Mouse (Mus musculus) liver, embryonic 13.5 days (tissue): ENCODE measurements around the gene Smo. TPM values are rescaled to one million over a fixed set of nuclear protein-coding genes. Genes with fewer than 3 reads are reported as not detected.
"Not testable (repeated sequence)": the region's sequence is repeated elsewhere in the genome, so short reads cannot be mapped to it uniquely, and the experiment has no call there.

Experiments used
- ATAC-seq: fragments of 200-750 bp; cut with Nextera tagmentation; 2 replicates; pipeline ENCODE4 v1.8.0; 2017; ENCODE audit warnings: low read depth, mild to moderate bottlenecking, moderate number of reproducible peaks, moderate library complexity
- DNase-seq: peaks from one replicate; pipeline ENCODE4 v3.0.0; 2022
- H3K27ac ChIP-seq: fragments of 300-500 bp; sonication (generic); 2 replicates; pipeline ENCODE4 v1.5.1; 2015; ENCODE audit warnings: moderate library complexity, mild to moderate bottlenecking, inconsistent platforms
- H3K27me3 ChIP-seq: fragments of 300-500 bp; sonication (generic); 2 replicates; pipeline ENCODE4 v1.6.1; 2015; ENCODE audit warnings: mild to moderate bottlenecking, inconsistent platforms
- H3K36me3 ChIP-seq: fragments of 300-500 bp; sonication (generic); 2 replicates; pipeline ENCODE4 v1.6.1; 2015; ENCODE audit warnings: mild to moderate bottlenecking, inconsistent platforms
- H3K4me1 ChIP-seq: fragments of 300-500 bp; sonication (generic); replicated peaks from 2 replicates; pipeline ENCODE4 v1.6.1; 2015; ENCODE audit warnings: inconsistent platforms
- H3K4me2 ChIP-seq: fragments of 300-500 bp; sonication (generic); 2 replicates; pipeline ENCODE4 v1.6.1; 2015; ENCODE audit warnings: inconsistent platforms, mild to moderate bottlenecking, moderate library complexity
- H3K4me3 ChIP-seq: fragments of 300-500 bp; sonication (generic); replicated peaks from 2 replicates; pipeline ENCODE4 v1.5.1; 2015; ENCODE audit warnings: mild to moderate bottlenecking, inconsistent platforms
- H3K9ac ChIP-seq: fragments of 300-500 bp; sonication (generic); 2 replicates; pipeline ENCODE4 v1.6.1; 2015; ENCODE audit warnings: mild to moderate bottlenecking, inconsistent platforms
- H3K9me3 ChIP-seq: fragments of 300-500 bp; sonication (generic); replicated peaks from 2 replicates; pipeline ENCODE4 v1.6.1; 2016; ENCODE audit warnings: inconsistent platforms
- WGBS: fragments of 180-500 bp; shearing (Covaris S2); methylation state at CpG from one replicate; pipeline ENCODE4 v1.1.7; 2015; ENCODE audit not compliant: insufficient replicate concordance; 5-methylcytosine and 5-hydroxymethylcytosine counted together
- polyA plus RNA-seq: library from polyadenylated mRNA; unstranded; fragments of >200 nt; fragmentation: Nextera tagmentation; extraction: Ambion mirVana; gene quantifications from 2 replicates; pipeline ENCODE4 v1.2.1, GENCODE M21; 2015

The Smo gene
- polyA plus RNA-seq, 1 experiment from 2014 or later: 3.4 TPM

- not testable (repeated sequence) for H3K4me1 ChIP-seq, H3K9me3 ChIP-seq, DNase-seq, H3K4me2 ChIP-seq, H3K27ac ChIP-seq, ATAC-seq, H3K9ac ChIP-seq, H3K27me3 ChIP-seq, H3K36me3 ChIP-seq, H3K4me3 ChIP-seq
- WGBS: 76% methylated on average over 2 of the region's 2 CpGs
Measured at GRCm38 (mm10) chr6:29760397-29760796, 25.1 kb downstream of the Smo start.

- Histone ChIP-seq H3K4me2 (no peak overlapping the region), H3K9ac (no peak overlapping the region), H3K9me3 (no peaks in the 10 kb centered on the region), H3K36me3 (peaks cover 8% of the 10 kb centered on the region; the same call in 1 of the 2 replicates), H3K4me3 (no peak overlapping the region), H3K27ac (no peak overlapping the region), H3K27me3 (no peaks in the 10 kb centered on the region), H3K4me1 (0 out of 2 replicates have a peak, but pooled peaks cover 4% of the 10 kb centered on the region)
- DNase-seq (no peak), ATAC-seq (no peak)
- WGBS: 72% methylated on average over 4 of the region's 4 CpGs
Measured at GRCm38 (mm10) chr6:29761282-29761681, 26.0 kb downstream of the Smo start.

- ATAC-seq: peak; percentile 43; the same call in 1 of the 2 replicates
- Histone ChIP-seq H3K27ac (no peak overlapping the region), H3K9me3 (no peaks in the 10 kb centered on the region), H3K4me3 (no peak overlapping the region), H3K27me3 (no peaks in the 10 kb centered on the region), H3K4me1 (peaks cover 7% of the 10 kb centered on the region), H3K4me2 (no peak overlapping the region), H3K9ac (no peak overlapping the region), H3K36me3 (peaks cover 2% of the 10 kb centered on the region; the same call in 1 of the 2 replicates)
- WGBS: 50% methylated on average over 4 of the region's 4 CpGs
- DNase-seq: peak; percentile 28
Measured at GRCm38 (mm10) chr6:29762524-29762923, 27.2 kb downstream of the Smo start.

- H3K4me1 ChIP-seq: peaks cover 29% of the 10 kb centered on the region
- WGBS: 74% methylated on average over 2 of the region's 2 CpGs
Measured at GRCm38 (mm10) chr6:29766874-29767273, 31.6 kb downstream of the Smo start.

GRCm38 (mm10) chr6:29767813-29768660, 32.7 kb downstream of the Smo start, which contains the start of gene Ahcyl2:
Gene Ahcyl2 (plus strand): TSS chr6:29768011.
- Histone ChIP-seq H3K4me1 (peaks cover 29% of the 10 kb centered on the region), H3K9ac (peak within 1 kb of the TSS; percentile 89), H3K36me3 (no peaks in the 10 kb centered on the region), H3K4me2 (peak within 1 kb of the TSS; percentile 99), H3K9me3 (no peaks in the 10 kb centered on the region), H3K27ac (peak within 1 kb of the TSS; percentile 82), H3K27me3 (no peaks in the 10 kb centered on the region), H3K4me3 (peak within 1 kb of the TSS; percentile 89)
- WGBS: under 1% methylated on average over 61 of the region's 61 CpGs
- ATAC-seq: peak; percentile 94
- DNase-seq: peak; percentile 89

More at GRCm38 (mm10) chr6:29766874-29767273, 31.6 kb downstream of the Smo start:
- no peak overlapping the region for H3K9ac ChIP-seq
- no peak for DNase-seq
- no peak overlapping the region for H3K27ac ChIP-seq
- H3K9me3 ChIP-seq: no peaks in the 10 kb centered on the region
- H3K4me3 ChIP-seq: no peak overlapping the region
- no peaks in the 10 kb centered on the region for H3K27me3 ChIP-seq
- no peak for ATAC-seq
- no peak overlapping the region for H3K4me2 ChIP-seq
- H3K36me3 ChIP-seq: no peaks in the 10 kb centered on the region

GRCm38 (mm10) chr6:29768791-29769441, 33.6 kb downstream of the Smo start:
- H3K27ac ChIP-seq: peak overlapping the region; percentile 82
- peak overlapping the region; percentile 89 for H3K9ac ChIP-seq
- no peaks in the 10 kb centered on the region for H3K9me3 ChIP-seq
- peak; percentile 40 for DNase-seq
- peak; percentile 64 for ATAC-seq
- peaks cover 31% of the 10 kb centered on the region for H3K4me1 ChIP-seq
- peak overlapping the region; percentile 99 for H3K4me2 ChIP-seq
- peak overlapping the region; percentile 89 for H3K4me3 ChIP-seq
- H3K36me3 ChIP-seq: no peaks in the 10 kb centered on the region
- WGBS: under 1% methylated on average over 42 of the region's 50 CpGs
- H3K27me3 ChIP-seq: no peaks in the 10 kb centered on the region

- 63% methylated on average over 2 of the region's 2 CpGs for whole genome bisulfite sequencing
- H3K36me3 ChIP-seq: no peaks in the 10 kb centered on the region
- no peak for DNase-seq
- no peak overlapping the region for H3K4me3 ChIP-seq
- peaks cover 35% of the 10 kb centered on the region for H3K4me1 ChIP-seq
- 0 out of 2 replicates have a peak overlapping the region, but pooled peaks have one; percentile 6 for H3K9ac ChIP-seq
- no peaks in the 10 kb centered on the region for H3K27me3 ChIP-seq
- no peaks in the 10 kb centered on the region for H3K9me3 ChIP-seq
- no peak overlapping the region for H3K27ac ChIP-seq
- no peak overlapping the region for H3K4me2 ChIP-seq
- ATAC-seq: no peak
Measured at GRCm38 (mm10) chr6:29770672-29771321, 35.5 kb downstream of the Smo start.

GRCm38 (mm10) chr6:29772236-29772635, 36.9 kb downstream of the Smo start:
- no peak overlapping the region for H3K27ac ChIP-seq
- no peak overlapping the region for H3K4me3 ChIP-seq
- DNase-seq (no peak), ATAC-seq (no peak)
- no peak overlapping the region for H3K4me2 ChIP-seq
- H3K4me1 ChIP-seq: peaks cover 46% of the 10 kb centered on the region
- no peaks in the 10 kb centered on the region for H3K9me3 ChIP-seq
- H3K36me3 ChIP-seq: no peaks in the 10 kb centered on the region
- no peaks in the 10 kb centered on the region for H3K27me3 ChIP-seq
- H3K9ac ChIP-seq: no peak overlapping the region
- 85% methylated on average over 3 of the region's 3 CpGs for WGBS

GRCm38 (mm10) chr6:29774161-29774560, 38.9 kb downstream of the Smo start:
- Histone ChIP-seq H3K27me3 (no peaks in the 10 kb centered on the region), H3K9me3 (no peaks in the 10 kb centered on the region), H3K9ac (no peak overlapping the region), H3K4me1 (peaks cover 40% of the 10 kb centered on the region), H3K27ac (no peak overlapping the region), H3K4me2 (no peak overlapping the region), H3K4me3 (no peak overlapping the region), H3K36me3 (no peaks in the 10 kb centered on the region)
- no peak for ATAC-seq
- DNase-seq: no peak
- 79% methylated on average over 1 of the region's 1 CpGs for WGBS

- Histone ChIP-seq H3K27me3 (no peaks in the 10 kb centered on the region), H3K4me3 (no peak overlapping the region), H3K36me3 (no peaks in the 10 kb centered on the region), H3K9me3 (no peaks in the 10 kb centered on the region), H3K9ac (no peak overlapping the region), H3K4me1 (peaks cover 31% of the 10 kb centered on the region), H3K4me2 (no peak overlapping the region), H3K27ac (no peak overlapping the region)
- ATAC-seq (no peak), DNase-seq (no peak)
- 84% methylated on average over 1 of the region's 1 CpGs for WGBS
Measured at GRCm38 (mm10) chr6:29775609-29776008, 40.3 kb downstream of the Smo start.
